ENCODE assay signal across 17 mouse cellular contexts in the genomic region with DNA sequence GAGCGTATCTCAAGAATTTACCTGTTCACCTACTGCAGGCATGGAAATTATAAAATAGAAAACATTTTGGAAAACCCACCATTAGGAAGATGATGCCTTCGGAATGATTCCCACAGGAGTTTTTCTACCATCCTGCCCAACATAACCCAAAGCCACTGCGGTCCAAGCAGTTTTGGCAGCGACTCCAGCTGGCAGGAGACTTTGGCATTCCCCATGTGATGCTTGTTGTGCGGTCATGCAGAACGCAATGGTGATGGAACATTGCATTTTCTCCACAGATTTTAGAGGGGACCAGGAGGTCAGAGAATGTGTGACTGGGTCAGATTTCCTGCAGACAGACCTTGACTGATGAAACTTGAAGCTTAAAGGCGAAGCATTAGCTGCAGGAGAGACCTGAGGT.
DNase-seq lines count a peak whose midpoint lies in the region; ATAC-seq and TF ChIP-seq lines count a peak whose summit lies in the region.
"Had no signal": no experiment of that assay in that cellular context is flagged by ENCODE, and none has a peak within 500 bp of the region (broad histone marks: within the 10 kb centered on the region; RNA-seq: fewer than 3 reads in every experiment).

No protein-coding gene starts in this region.

- no peak overlapping the region for H3K4me2 ChIP-seq in hindbrain, embryonic 14.5 days (replicated peaks)
- H3K4me2 ChIP-seq: forebrain, embryonic 13.5 days; hindbrain, embryonic 12.5 days; liver, embryonic 12.5 days; lung, embryonic 15.5 days had no signal

- TF ChIP-seq CTCF in gastrocnemius, adult 2 months (IDR thresholded peaks at IDR 0.05) = no peak
- no peak for TF ChIP-seq CTCF in left cerebral cortex, adult 2 months (IDR thresholded peaks at IDR 0.05)

- 82% methylated on average over 7 of the region's 7 CpGs for WGBS in hindbrain, embryonic 14.5 days

- no peak overlapping the region for H3K4me3 ChIP-seq in gastrocnemius, adult 2 months
- no peak overlapping the region for H3K4me3 ChIP-seq in left cerebral cortex, adult 2 months
- H3K4me3 ChIP-seq in hindbrain, embryonic 14.5 days (replicated peaks; ENCODE audit: low read length) = no peak overlapping the region
- H3K4me3 ChIP-seq: forebrain, embryonic 13.5 days; hindbrain, embryonic 12.5 days; liver, embryonic 12.5 days; lung, embryonic 15.5 days had no signal

- no peaks in the 10 kb centered on the region for H3K4me1 ChIP-seq in hindbrain, embryonic 14.5 days (replicated peaks; ENCODE audit: control insufficient read depth, insufficient read depth, low read length)
- H3K4me1 ChIP-seq: forebrain, embryonic 13.5 days; hindbrain, embryonic 12.5 days; lung, embryonic 15.5 days had no signal

- no peak overlapping the region for H3K27ac ChIP-seq in gastrocnemius, adult 2 months
- H3K27ac ChIP-seq in left cerebral cortex, adult 2 months = no peak overlapping the region
- H3K27ac ChIP-seq in hindbrain, embryonic 14.5 days = no peak overlapping the region
- H3K27ac ChIP-seq: forebrain, embryonic 13.5 days; hindbrain, embryonic 12.5 days; liver, embryonic 12.5 days; lung, embryonic 15.5 days had no signal

- no peak for ATAC-seq in hindbrain, embryonic 14.5 days (ENCODE audit: low FRiP score)
- ATAC-seq: forebrain, embryonic 13.5 days; intestine, embryonic 16.5 days; liver, embryonic 12.5 days had no signal

- no peaks in the 10 kb centered on the region for H3K27me3 ChIP-seq in hindbrain, embryonic 14.5 days (ENCODE audit: control insufficient read depth, insufficient read depth, low read length)
- H3K27me3 ChIP-seq: CH12.LX; forebrain, embryonic 13.5 days; hindbrain, embryonic 12.5 days; liver, embryonic 12.5 days; lung, embryonic 15.5 days had no signal

- no peaks in the 10 kb centered on the region for H3K36me3 ChIP-seq in hindbrain, embryonic 14.5 days (replicated peaks; ENCODE audit: control insufficient read depth, insufficient read depth)
- H3K36me3 ChIP-seq: hindbrain, embryonic 12.5 days; liver, embryonic 12.5 days; lung, embryonic 15.5 days had no signal

- DNase-seq in gastrocnemius, adult 2 months = peak; percentile 23
- no peak for DNase-seq in gastrocnemius, postnatal 10 days
- peak; percentile 88 for DNase-seq in Muller cell, postnatal 12 days (ENCODE audit: inconsistent ontology term)
- peak; percentile 48 for DNase-seq in cerebellum, adult 8-10 months
- DNase-seq in kidney, adult 9 months = peak; percentile 37
- no peak for DNase-seq in spleen, postnatal 14 days (ENCODE audit: low spot score in 2 of 2)
- no peak for DNase-seq in left cerebral cortex, adult 2 months (ENCODE audit: extremely low spot score in 1 of 2, low spot score in 2 of 2)
- DNase-seq in hindbrain, embryonic 14.5 days (ENCODE audit: low spot score) = no peak
- DNase-seq: heart, adult 18-20 months; layer of hippocampus, adult 9-11 months; thymus, postnatal 36 days had no signal

- no peaks in the 10 kb centered on the region for H3K9me3 ChIP-seq in hindbrain, embryonic 14.5 days (ENCODE audit: control insufficient read depth, low read length)
- H3K9me3 ChIP-seq: forebrain, embryonic 13.5 days; hindbrain, embryonic 12.5 days; liver, embryonic 12.5 days; lung, embryonic 15.5 days had no signal

- H3K9ac ChIP-seq in hindbrain, embryonic 14.5 days = no peak overlapping the region
- H3K9ac ChIP-seq: forebrain, embryonic 13.5 days; hindbrain, embryonic 12.5 days; liver, embryonic 12.5 days; lung, embryonic 15.5 days had no signal

- intact Hi-C loops in gastrocnemius, adult 2 months (cut with DNase I) = no loop called here
- intact Hi-C loops in left cerebral cortex, adult 2 months (cut with DNase I) = no loop called here

Comparison
In these comparisons a context has a peak if more than half of its experiments do, and no peak if none do; other contexts are left out.
1. DNase-seq: peak in gastrocnemius, adult 2 months (single experiment), Muller cell, postnatal 12 days (single experiment), cerebellum, adult 8-10 months (single experiment) and kidney, adult 9 months (single experiment); none in gastrocnemius, postnatal 10 days (single experiment), spleen, postnatal 14 days (0 of 2), left cerebral cortex, adult 2 months (0 of 2) and hindbrain, embryonic 14.5 days (single experiment).